In the genomic region with DNA sequence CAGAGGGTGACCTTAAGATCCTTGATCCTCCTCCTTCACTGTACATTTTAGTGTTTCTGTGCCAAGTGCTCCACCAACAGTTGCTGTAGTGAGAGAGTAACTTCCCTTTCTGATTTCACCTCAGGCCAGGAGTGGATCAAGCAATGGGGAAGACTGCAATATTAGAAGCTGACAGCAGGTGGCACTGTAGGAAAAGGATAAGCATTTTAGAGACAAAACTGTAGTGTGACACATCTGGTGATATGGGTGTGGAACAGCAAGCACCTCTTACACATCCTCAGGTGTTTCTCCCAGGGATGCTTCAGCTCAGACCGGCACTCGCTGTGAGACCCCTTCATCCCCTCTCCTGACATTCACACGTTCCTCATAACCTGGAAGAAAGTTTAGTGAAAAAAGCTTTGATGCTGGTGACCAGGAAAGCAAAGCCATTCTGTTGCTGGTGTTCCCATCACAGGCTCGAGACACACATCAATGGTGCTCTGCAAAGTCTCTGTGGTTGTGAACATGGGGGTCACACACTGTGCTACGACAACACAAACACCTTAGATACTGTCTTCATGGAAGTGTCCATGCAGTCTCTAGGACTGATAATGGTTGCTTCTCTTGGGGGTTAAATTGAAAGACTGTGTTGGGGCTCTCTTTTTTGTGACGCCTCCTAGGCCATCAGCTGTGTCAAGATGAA, we compare ENCODE assay signal across 8 mouse cellular contexts.
DNase-seq lines count a peak whose midpoint lies in the region; ATAC-seq and TF ChIP-seq lines count a peak whose summit lies in the region.

No protein-coding gene starts in this region.

- H3K4me3 ChIP-seq in kidney, embryonic 14.5 days (ENCODE audit: low read length), result no peak overlapping the region
- no peak overlapping the region for H3K4me3 ChIP-seq in intestine, postnatal 0 days (ENCODE audit: low read depth, low read length)

- ATAC-seq in kidney, embryonic 14.5 days (ENCODE audit: low FRiP score, low TSS enrichment), result no peak
- ATAC-seq in intestine, postnatal 0 days, result no peak

- H3K27ac ChIP-seq in kidney, embryonic 14.5 days (ENCODE audit: low read depth, low read length), result no peak overlapping the region
- no peak overlapping the region for H3K27ac ChIP-seq in intestine, postnatal 0 days (ENCODE audit: low read depth, low read length)

- 41% methylated on average over 6 of the region's 6 CpGs for WGBS in kidney, embryonic 14.5 days
- WGBS in intestine, postnatal 0 days, result 30% methylated on average over 6 of the region's 6 CpGs

- no peak overlapping the region for H3K9ac ChIP-seq in kidney, embryonic 14.5 days (ENCODE audit: low read depth, low read length)
- no peak overlapping the region for H3K9ac ChIP-seq in intestine, postnatal 0 days (ENCODE audit: low read depth, low read length)

- H3K4me1 ChIP-seq in kidney, embryonic 14.5 days (ENCODE audit: control insufficient read depth, insufficient read depth, low read length), result no peaks in the 10 kb centered on the region
- no peaks in the 10 kb centered on the region for H3K4me1 ChIP-seq in intestine, postnatal 0 days (replicated peaks; ENCODE audit: control insufficient read depth, insufficient read depth, low read length)

- TF ChIP-seq CTCF in intestine, postnatal 0 days (IDR thresholded peaks at IDR 0.05; ENCODE audit: low read depth), result peak; percentile 92

- intact Hi-C loops in left cerebral cortex, postnatal 4 days (cut with DNase I), result loop anchor here (2.0 to 10.0 kb wide), 3 partner anchors 155 to 469 kb away; partner anchors contain the start of gene Spin1

- H3K9me3 ChIP-seq in kidney, embryonic 14.5 days (ENCODE audit: control insufficient read depth, low read length), result no peaks in the 10 kb centered on the region
- no peaks in the 10 kb centered on the region for H3K9me3 ChIP-seq in intestine, postnatal 0 days (ENCODE audit: control insufficient read depth)

- peak; percentile 63 for DNase-seq in kidney, adult 11 months
- DNase-seq in cerebellum, postnatal 10 days, result peak; percentile 86 to 90
- DNase-seq in gastrocnemius, adult 18-20 months (ENCODE audit: low spot score), result peak; percentile 85
- peak; percentile 67 for DNase-seq in left cerebral cortex, postnatal 4 days
- peak; percentile 31 to 77 for DNase-seq in natural killer cell, adult 2 months (ENCODE audit: low spot score in 2 of 2)
- peak; percentile 63 to 71 for DNase-seq in spleen, postnatal 36 days (ENCODE audit: low spot score in 2 of 2)

- no peaks in the 10 kb centered on the region for H3K27me3 ChIP-seq in kidney, embryonic 14.5 days (ENCODE audit: control insufficient read depth, insufficient read depth, low read length)
- no peaks in the 10 kb centered on the region for H3K27me3 ChIP-seq in intestine, postnatal 0 days (replicated peaks; ENCODE audit: control insufficient read depth, insufficient read depth, low read length)

- H3K36me3 ChIP-seq in kidney, embryonic 14.5 days (ENCODE audit: control insufficient read depth, insufficient read depth, low read length), result no peaks in the 10 kb centered on the region
- no peaks in the 10 kb centered on the region for H3K36me3 ChIP-seq in intestine, postnatal 0 days (ENCODE audit: control insufficient read depth, insufficient read depth)

- no peak overlapping the region for H3K4me2 ChIP-seq in kidney, embryonic 14.5 days (replicated peaks; ENCODE audit: low read depth, low read length)
- H3K4me2 ChIP-seq in intestine, postnatal 0 days (replicated peaks; ENCODE audit: low read depth), result no peak overlapping the region
